Comparison of ENCODE assay signal across 27 mouse cellular contexts in genomic region chr9:101113317-101113716, GRCm38 (mm10). TPM values are rescaled to one million over a fixed set of nuclear protein-coding genes. Genes with fewer than 3 reads are reported as not detected.
DNase-seq lines count a peak whose midpoint lies in the region; ATAC-seq and TF ChIP-seq lines count a peak whose summit lies in the region.
"Had no signal": no experiment of that assay in that cellular context is flagged by ENCODE, and none has a peak within 500 bp of the region (broad histone marks: within the 10 kb centered on the region; RNA-seq: fewer than 3 reads in every experiment).

No protein-coding gene starts in this region.

- H3K4me3 ChIP-seq in heart, embryonic 16.5 days (ENCODE audit: low read length): no peak overlapping the region
- no peak overlapping the region for H3K4me3 ChIP-seq in lung, embryonic 14.5 days (ENCODE audit: low read depth, low read length)
- H3K4me3 ChIP-seq in lung, adult 2 months (replicated peaks; ENCODE audit: extremely low read depth, low read depth, low read length): no peak overlapping the region
- H3K4me3 ChIP-seq in MEL (ENCODE audit: control insufficient read depth in 1 of 2, insufficient read depth in 1 of 2, low read depth in 2 of 2, low read length in 2 of 2): no peak overlapping the region
- no peak overlapping the region for H3K4me3 ChIP-seq in embryonic fibroblast, embryonic 13.5 days (ENCODE audit: insufficient read depth, low read length)
- H3K4me3 ChIP-seq: forebrain, embryonic 12.5 days; heart, embryonic 10.5 days; limb, embryonic 13.5 days; stomach, embryonic 15.5 days had no signal

- no peak for TF ChIP-seq POLR2A in lung, adult 2 months (IDR thresholded peaks at IDR 0.05; ENCODE audit: borderline replicate concordance, extremely low read depth, low read depth, low read length)
- no peak for TF ChIP-seq POLR2A in MEL (IDR thresholded peaks at IDR 0.05; ENCODE audit: control insufficient read depth in 1 of 2, insufficient read depth in 1 of 2, low read depth in 1 of 2, low read length in 2 of 2, poor library complexity in 1 of 2)
- no peak for TF ChIP-seq POLR2A in embryonic fibroblast, embryonic 13.5 days (IDR thresholded peaks at IDR 0.05; ENCODE audit: low read depth, low read length)

- H3K4me2 ChIP-seq in heart, embryonic 16.5 days (ENCODE audit: low read depth, low read length): no peak overlapping the region
- no peak overlapping the region for H3K4me2 ChIP-seq in lung, embryonic 14.5 days
- H3K4me2 ChIP-seq: forebrain, embryonic 12.5 days; limb, embryonic 13.5 days; liver, embryonic 11.5 days; stomach, embryonic 15.5 days had no signal

- no peak overlapping the region for H3K27ac ChIP-seq in heart, embryonic 16.5 days (ENCODE audit: low read length)
- no peak overlapping the region for H3K27ac ChIP-seq in lung, embryonic 14.5 days (ENCODE audit: low read depth)
- H3K27ac ChIP-seq in MEL (ENCODE audit: control insufficient read depth, low read depth, low read length): no peak overlapping the region
- H3K27ac ChIP-seq in embryonic fibroblast, embryonic 13.5 days (ENCODE audit: insufficient read depth, low read length): 0 out of 2 replicates have a peak overlapping the region, but pooled peaks have one; percentile 4
- H3K27ac ChIP-seq: forebrain, embryonic 12.5 days; heart, embryonic 10.5 days; limb, embryonic 13.5 days; macrophage; stomach, embryonic 15.5 days had no signal

- peaks cover 4% of the 10 kb centered on the region for H3K9me3 ChIP-seq in heart, embryonic 16.5 days (replicated peaks; ENCODE audit: control insufficient read depth, low read length)
- no peaks in the 10 kb centered on the region for H3K9me3 ChIP-seq in lung, embryonic 14.5 days (ENCODE audit: low read depth, low read length)
- H3K9me3 ChIP-seq in MEL (replicated peaks; ENCODE audit: insufficient read depth, low read length): no peaks in the 10 kb centered on the region
- H3K9me3 ChIP-seq: forebrain, embryonic 12.5 days; heart, embryonic 10.5 days; limb, embryonic 13.5 days; stomach, embryonic 15.5 days had no signal

- 0 out of 2 replicates have a peak, but pooled peaks have one; percentile 33 for ATAC-seq in heart, embryonic 16.5 days (replicated peaks; ENCODE audit: extremely low read depth, insufficient read depth, low FRiP score)
- ATAC-seq in lung, embryonic 14.5 days (ENCODE audit: insufficient read depth): peak; percentile 41; the same call in 1 of the 2 replicates
- ATAC-seq: forebrain, postnatal 0 days; hindbrain, embryonic 16.5 days; Patski had no signal

- TF ChIP-seq CTCF in lung, embryonic 14.5 days (IDR thresholded peaks at IDR 0.05; ENCODE audit: low read depth): no peak
- TF ChIP-seq CTCF in lung, adult 2 months (IDR thresholded peaks at IDR 0.05; ENCODE audit: insufficient read depth, low read length): no peak
- no peak for TF ChIP-seq CTCF in MEL (IDR thresholded peaks at IDR 0.05 in 2 of 3, conservative IDR thresholded peaks at IDR 0.05 in 1 of 3; ENCODE audit: control insufficient read depth in 1 of 3, insufficient read depth in 1 of 3, low read depth in 2 of 3, low read length in 3 of 3, poor library complexity in 1 of 3, severe bottlenecking in 1 of 3)
- TF ChIP-seq CTCF in embryonic fibroblast, embryonic 13.5 days (IDR thresholded peaks at IDR 0.05; ENCODE audit: borderline replicate concordance, insufficient read depth, low read length): no peak

- no peaks in the 10 kb centered on the region for H3K27me3 ChIP-seq in heart, embryonic 16.5 days (ENCODE audit: control insufficient read depth, insufficient read depth, low read length)
- no peaks in the 10 kb centered on the region for H3K27me3 ChIP-seq in lung, embryonic 14.5 days (ENCODE audit: insufficient read depth, low read length)
- H3K27me3 ChIP-seq in MEL (ENCODE audit: control insufficient read depth in 1 of 2, insufficient read depth in 2 of 2, low read length in 2 of 2): no peaks in the 10 kb centered on the region
- H3K27me3 ChIP-seq: forebrain, embryonic 12.5 days; limb, embryonic 13.5 days; Patski; stomach, embryonic 15.5 days had no signal

- TF ChIP-seq RAD21 in MEL (IDR thresholded peaks at IDR 0.05; ENCODE audit: low read depth, low read length): no peak

- no peak for TF ChIP-seq EP300 in MEL (IDR thresholded peaks at IDR 0.05; ENCODE audit: low read depth in 1 of 2, low read length in 2 of 2)

- H3K36me3 ChIP-seq in heart, embryonic 16.5 days (ENCODE audit: control insufficient read depth, insufficient read depth): peaks cover 22% of the 10 kb centered on the region
- H3K36me3 ChIP-seq in lung, embryonic 14.5 days (ENCODE audit: insufficient read depth): peaks cover 4% of the 10 kb centered on the region; the same call in 1 of the 2 replicates
- H3K36me3 ChIP-seq in MEL (ENCODE audit: control insufficient read depth in 1 of 2, insufficient read depth in 2 of 2, low read length in 2 of 2): peaks cover 0 to 12% of the 10 kb centered on the region in 2 experiments; a peak in 2 of 4 replicates
- H3K36me3 ChIP-seq: stomach, embryonic 15.5 days had no signal

- no peak for DNase-seq in heart, adult 18-20 months
- no peak for DNase-seq in lung, embryonic 14.5 days
- no peak for DNase-seq in lung, adult 2 months
- DNase-seq in MEL (ENCODE audit: low read depth, low spot score): no peak
- no peak for DNase-seq in embryo, embryonic 11 days
- DNase-seq: adrenal gland, postnatal 10 days; B cell, adult 2 months; cerebellum, adult 11 months; cerebellum, adult 9-10 months; cerebellum, postnatal 36 days; forebrain, postnatal 0 days; heart, postnatal 14 days; kidney, adult 9 months; kidney, postnatal 36 days; midbrain, embryonic 14.5 days; retina, postnatal 1 day; right cerebral cortex, postnatal 25 days had no signal

- 63% methylated on average over 4 of the region's 4 CpGs for WGBS in heart, embryonic 16.5 days
- WGBS in lung, embryonic 14.5 days: 54% methylated on average over 4 of the region's 4 CpGs
- WGBS in lung, adult 2 months: 71% methylated on average over 4 of the region's 4 CpGs

- no peaks in the 10 kb centered on the region for H3K79me2 ChIP-seq in MEL (ENCODE audit: control insufficient read depth, insufficient read depth, low read length, poor library complexity)

- peaks cover 19% of the 10 kb centered on the region for H3K4me1 ChIP-seq in heart, embryonic 16.5 days (ENCODE audit: control insufficient read depth, insufficient read depth, low read length)
- 0 out of 2 replicates have a peak, but pooled peaks cover 2% of the 10 kb centered on the region for H3K4me1 ChIP-seq in lung, embryonic 14.5 days (ENCODE audit: insufficient read depth)
- peaks cover 4% of the 10 kb centered on the region; the same call in 1 of the 2 replicates for H3K4me1 ChIP-seq in lung, adult 2 months (ENCODE audit: control insufficient read depth, insufficient read depth, low read length)
- peaks cover 8 to 9% of the 10 kb centered on the region in 2 experiments for H3K4me1 ChIP-seq in MEL (ENCODE audit: control insufficient read depth in 1 of 2, insufficient read depth in 2 of 2, low read length in 2 of 2)
- H3K4me1 ChIP-seq in embryonic fibroblast, embryonic 13.5 days (ENCODE audit: control insufficient read depth, insufficient read depth, low read length): peaks cover 15% of the 10 kb centered on the region; the same call in 1 of the 2 replicates
- H3K4me1 ChIP-seq: forebrain, embryonic 12.5 days; stomach, embryonic 15.5 days had no signal

- no peak overlapping the region for H3K9ac ChIP-seq in heart, embryonic 16.5 days (ENCODE audit: low read length)
- H3K9ac ChIP-seq in lung, embryonic 14.5 days: no peak overlapping the region
- H3K9ac ChIP-seq in MEL (ENCODE audit: control insufficient read depth, low read depth, low read length, poor library complexity, severe bottlenecking): no peak overlapping the region
- H3K9ac ChIP-seq: forebrain, embryonic 12.5 days; forebrain, postnatal 0 days; limb, embryonic 13.5 days; stomach, embryonic 15.5 days had no signal

TF ChIP-seq in MEL, 35 proteins besides CTCF, POLR2A, EP300 and RAD21:
- TF ChIP-seq BHLHE40 (IDR thresholded peaks at IDR 0.05; ENCODE audit: borderline replicate concordance, low read depth, low read length) (no peak), TCF12 (IDR thresholded peaks at IDR 0.05; ENCODE audit: low read depth, low read length) (no peak), TAL1 (IDR thresholded peaks at IDR 0.05; ENCODE audit: low read length) (no peak), ZMIZ1 (IDR thresholded peaks at IDR 0.05; ENCODE audit: low read depth, low read length) (no peak), ZNF384 (IDR thresholded peaks at IDR 0.05; ENCODE audit: low read depth, low read length) (peak; percentile 39; the same call in 1 of the 2 replicates)

RNA-seq across cellular contexts. Expression of gene Msl2, which starts 39.4 kb away (rescaled TPM):
- polyA plus RNA-seq in heart, embryonic 16.5 days (2015; fragmentation: Nextera tagmentation; extraction: Ambion mirVana): 2.4 and 2.9 TPM in 2 replicates
- 10 to 100 TPM; 30.8 to 33.9 TPM for total RNA-seq in heart, adult 18-20 months (2021)
- 7.4 and 8.4 TPM in 2 replicates for polyA plus RNA-seq in lung, embryonic 14.5 days (2014; fragmentation: Nextera tagmentation; extraction: Ambion mirVana)
- 28.4 and 33.4 TPM in 2 replicates for polyA plus RNA-seq in lung, adult 2 months (2012; rRNA removed)
- 19.7 and 20.5 TPM in 2 replicates for total RNA-seq in MEL (2012; rRNA removed)
- 10 to 100 TPM; 29.6 to 39.6 TPM for polyA plus RNA-seq in MEL (2012; ENCODE audit: insufficient read depth in 1 of 2, insufficient read length in 2 of 2, low read depth in 1 of 2, low replicate concordance in 2 of 2, missing spikeins in 1 of 2)
- polyA plus RNA-seq in embryonic fibroblast, embryonic 13.5 days (2011; ENCODE audit: insufficient read length, low read depth, missing spikeins): 21.2 and 25.6 TPM in 2 replicates
